Mouse (Mus musculus): ENCODE measurements at regions not wholly inside any gene's neighbourhood (a gene's known extent, or its start where the extent isn't known, plus 50 kb on each side); places are given as distances from the start of the nearest gene placed in this dataset.

GRCm38 (mm10) chr10:92146263-92146662 is 576.0 kb downstream of the Nedd1 start:
- POLR2A ChIA-PET = no interaction called here
- CTCF ChIA-PET = no interaction called here

GRCm38 (mm10) chr10:92135521-92135920 is 586.7 kb downstream of the Nedd1 start:
- POLR2A ChIA-PET = no interaction called here

GRCm38 (mm10) chr10:92112790-92113189 is 609.4 kb downstream of the Nedd1 start:
- ChIA-PET POLR2A (no interaction called here), CTCF (no interaction called here)

More at GRCm38 (mm10) chr10:92135521-92135920, 586.7 kb downstream of the Nedd1 start:
- CTCF ChIA-PET = no interaction called here

DNA sequence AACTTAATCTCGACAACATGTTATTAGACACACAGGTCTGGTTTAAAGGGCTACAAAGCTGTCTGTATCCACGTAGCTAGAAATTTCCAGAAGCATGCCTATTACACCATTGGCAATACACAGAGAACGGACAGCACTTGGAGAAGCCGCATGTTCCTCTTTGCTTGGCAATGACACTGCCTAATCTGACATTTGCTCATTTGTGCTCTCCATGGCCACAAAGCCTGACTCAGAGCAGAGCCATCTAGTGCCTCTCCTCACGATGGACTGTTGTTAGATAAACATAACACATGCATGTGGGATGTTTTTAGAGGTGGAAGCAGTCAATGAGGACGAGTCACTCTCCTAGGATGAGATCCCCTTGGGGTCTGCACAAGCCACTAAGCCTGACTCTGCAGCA is 615.9 kb downstream of the Nedd1 start:
- POLR2A ChIA-PET = no interaction called here
- CTCF ChIA-PET = no interaction called here

- POLR2A ChIA-PET = no interaction called here
- CTCF ChIA-PET = no interaction called here
Observed at GRCm38 (mm10) chr10:92103887-92104286, 618.3 kb downstream of the Nedd1 start.

DNA sequence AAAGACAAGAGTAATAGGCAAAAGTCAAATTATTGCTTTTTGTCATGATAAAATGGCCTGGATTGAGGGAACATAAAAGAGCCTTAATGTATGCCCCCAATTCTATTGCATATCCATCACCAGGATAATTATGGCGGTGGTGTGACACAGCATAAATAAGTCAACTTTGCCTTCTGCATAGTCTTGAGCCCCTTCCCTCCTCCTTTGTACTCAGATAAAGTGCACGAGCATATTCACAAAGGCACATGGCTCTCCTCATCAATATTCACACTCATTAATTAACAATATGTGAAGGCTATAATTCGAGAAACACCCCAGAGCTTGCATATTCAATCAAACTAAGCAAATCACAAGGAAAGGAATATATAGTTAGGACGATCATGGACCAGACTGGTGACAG is 619.5 kb downstream of the Nedd1 start:
- ChIA-PET CTCF (no interaction called here), POLR2A (no interaction called here)

DNA sequence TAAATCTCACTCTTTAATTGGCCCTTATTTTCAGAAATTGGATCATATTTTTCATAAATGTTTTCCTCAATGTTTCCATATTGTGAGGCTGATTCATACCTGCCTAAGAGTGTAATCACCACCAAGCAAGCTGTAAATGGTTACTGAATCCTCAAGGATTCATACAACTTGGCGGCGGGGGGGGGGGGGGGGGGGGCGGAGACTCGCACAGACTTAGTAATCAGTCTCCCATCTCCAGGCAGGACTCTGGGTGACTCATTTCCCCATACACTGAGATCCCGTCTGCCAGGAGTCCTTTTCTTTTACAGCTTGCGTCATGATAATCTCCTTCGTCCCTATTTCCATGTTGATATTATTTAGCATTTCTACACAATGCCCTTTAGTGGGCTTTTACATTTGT is 624.7 kb downstream of the Nedd1 start:
- POLR2A ChIA-PET = interaction anchor here in 2 of 4 experiments (0.6 to 0.7 kb wide), 3 partner anchors 37 to 1722 kb away, joined by 4 to 8 read pairs (median 5); no protein-coding TSS in a partner anchor
- CTCF ChIA-PET = no interaction called here

DNA sequence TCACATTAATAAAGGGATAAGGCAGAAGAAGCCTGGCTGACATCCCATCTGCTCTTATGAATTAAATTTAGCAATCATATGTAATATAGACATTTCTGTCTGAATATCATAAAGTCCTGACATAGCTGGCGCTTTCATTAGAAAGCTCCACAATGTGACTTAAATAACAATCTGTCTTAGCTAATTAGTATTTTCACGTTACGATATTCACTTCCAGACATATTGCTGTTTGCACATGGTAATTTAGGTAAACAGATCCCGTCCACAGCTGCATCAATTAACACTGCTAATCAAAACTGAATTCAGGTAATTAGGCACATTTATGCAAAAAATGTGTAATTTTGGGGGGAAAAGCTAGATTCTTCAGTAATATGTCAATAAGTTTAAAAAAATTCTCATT is 625.1 kb downstream of the Nedd1 start:
- ChIA-PET CTCF (no interaction called here), POLR2A (interaction anchor here in 1 of 4 experiments (0.6 kb wide), 1 partner anchor 152 kb away, joined by 4 read pairs; no protein-coding TSS in a partner anchor)

DNA sequence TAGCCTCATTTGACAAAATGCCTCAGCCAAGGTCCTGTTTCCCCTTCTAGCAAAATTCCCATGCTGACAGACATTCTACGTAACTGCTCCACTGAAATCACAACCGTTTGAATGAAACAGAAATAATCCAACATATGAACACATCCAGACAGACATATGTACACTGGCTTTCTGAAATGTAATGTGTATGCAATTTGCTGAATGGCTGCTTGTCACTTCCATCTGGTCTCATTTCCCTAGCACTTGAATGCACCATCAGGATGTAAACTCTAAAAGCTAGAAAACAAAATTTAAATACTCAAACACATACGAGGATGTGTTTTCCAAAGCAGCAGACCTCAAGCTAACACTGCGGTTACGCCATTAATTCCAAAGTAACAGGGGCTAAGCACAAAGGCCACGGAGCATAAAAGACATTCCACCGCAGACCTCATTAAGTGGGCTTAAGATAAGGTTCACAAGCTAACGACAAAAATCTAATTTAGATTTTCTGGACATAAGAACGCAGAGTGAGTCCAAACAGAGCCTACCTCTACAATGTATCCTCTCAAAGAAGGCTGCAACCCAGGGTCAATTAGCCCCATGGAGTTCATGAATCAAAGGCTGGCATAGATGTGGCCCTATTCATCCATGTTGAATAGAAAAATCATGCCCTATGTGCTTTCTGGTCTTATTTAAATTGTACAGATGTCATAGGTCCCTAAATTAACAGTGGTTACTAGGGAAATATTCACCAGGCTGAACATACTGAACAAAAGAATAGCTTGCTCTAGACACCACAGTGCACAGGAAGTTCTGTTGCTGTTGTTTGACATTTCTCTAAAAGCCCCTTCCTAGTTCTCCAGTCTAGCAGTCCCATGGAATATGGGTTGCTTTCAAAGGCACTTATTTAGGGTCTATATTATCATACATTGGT is 630.5 kb downstream of the Nedd1 start:
- ChIA-PET POLR2A (no interaction called here), CTCF (no interaction called here)

DNA sequence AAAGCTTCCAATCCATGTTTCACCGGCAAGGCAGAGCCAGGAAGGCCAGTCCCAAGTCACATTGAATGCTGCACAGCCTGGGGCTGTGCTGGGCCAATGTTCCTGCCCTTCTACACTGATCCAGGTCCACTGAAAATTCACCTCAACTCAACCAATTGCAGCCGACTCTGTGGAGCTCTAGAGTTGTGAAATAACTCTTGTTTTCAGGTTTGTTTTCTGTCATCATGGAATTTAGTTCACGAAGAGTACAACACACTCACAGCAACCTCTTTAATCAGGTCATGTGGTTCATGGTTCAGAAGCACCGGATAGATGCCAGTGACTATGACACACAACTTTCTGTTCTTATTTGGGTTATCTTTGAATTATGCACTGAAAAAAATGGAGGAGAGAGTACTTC is 640.1 kb downstream of the Nedd1 start:
- ChIA-PET CTCF (no interaction called here), POLR2A (interaction anchor here in 1 of 4 experiments (0.7 kb wide), 1 partner anchor 1768 kb away, joined by 3 read pairs; no protein-coding TSS in a partner anchor)

- ChIA-PET POLR2A (no interaction called here), CTCF (no interaction called here)
Observed at GRCm38 (mm10) chr10:92081199-92081598, 641.0 kb downstream of the Nedd1 start.

DNA sequence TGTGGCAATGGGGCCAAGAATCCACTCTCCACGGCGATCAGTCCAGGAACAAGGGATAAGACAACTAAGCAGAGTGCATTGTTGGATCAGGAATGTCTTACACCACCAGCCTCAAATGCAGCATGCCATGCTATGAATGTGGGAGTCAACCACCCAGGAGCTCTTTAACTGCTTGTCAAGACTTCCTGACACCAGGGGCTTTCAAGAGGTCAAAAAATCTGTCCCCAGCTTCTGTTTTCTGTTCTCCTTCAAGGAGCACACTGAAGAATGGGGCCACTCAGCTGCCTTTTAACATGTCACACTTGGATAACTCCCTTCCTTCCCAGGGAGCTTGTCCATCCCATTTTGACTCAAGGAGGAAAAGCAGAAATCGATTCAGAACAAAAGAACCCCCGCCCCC is 642.8 kb downstream of the Nedd1 start:
- ChIA-PET CTCF (no interaction called here), POLR2A (interaction anchor here in 1 of 4 experiments (0.6 kb wide), 1 partner anchor 527 kb away, joined by 3 read pairs; no protein-coding TSS in a partner anchor)

GRCm38 (mm10) chr10:92077291-92077690 is 644.9 kb downstream of the Nedd1 start:
- ChIA-PET POLR2A (no interaction called here), CTCF (no interaction called here)

- CTCF ChIA-PET = no interaction called here
- POLR2A ChIA-PET = no interaction called here
Observed at GRCm38 (mm10) chr10:92076754-92077153, 645.5 kb downstream of the Nedd1 start.

GRCm38 (mm10) chr10:92075469-92075868 is 646.8 kb downstream of the Nedd1 start:
- CTCF ChIA-PET = no interaction called here
- POLR2A ChIA-PET = interaction anchor here in 1 of 4 experiments (0.6 kb wide), 1 partner anchor 270 kb away, joined by 3 read pairs; no protein-coding TSS in a partner anchor

DNA sequence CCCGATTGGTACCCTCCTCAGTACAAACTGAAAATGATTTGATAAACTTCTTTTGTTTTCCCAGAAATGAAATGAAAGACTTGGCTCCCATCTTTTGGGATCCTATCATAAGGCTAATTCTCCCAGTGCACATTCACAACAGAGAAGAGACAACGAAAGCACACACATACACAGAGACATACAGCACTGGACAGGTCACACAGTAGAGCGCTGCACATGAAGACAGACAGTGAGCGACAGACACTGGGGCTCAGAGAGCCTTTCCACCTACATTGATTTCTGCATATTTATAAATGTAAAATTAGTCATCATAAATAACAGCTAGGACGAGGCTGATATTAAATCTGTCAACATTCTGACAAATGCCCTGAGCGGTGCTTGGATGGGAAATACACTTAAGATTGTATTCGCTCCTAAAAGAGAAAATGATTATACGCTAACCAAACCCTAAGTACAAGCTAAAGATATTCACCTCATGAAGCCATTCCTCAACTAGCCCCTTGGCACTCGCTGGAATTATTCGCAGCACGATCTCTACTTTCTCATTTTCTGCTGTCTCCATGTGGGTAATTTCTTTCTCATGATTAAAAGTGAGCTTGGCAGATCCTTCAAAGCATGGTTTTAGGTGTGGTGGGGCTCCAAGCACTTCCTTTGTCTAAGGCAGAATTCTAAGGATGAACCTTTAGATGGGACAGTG is 647.4 kb downstream of the Nedd1 start:
- CTCF ChIA-PET = no interaction called here
- POLR2A ChIA-PET = interaction anchor here in 1 of 4 experiments (0.6 kb wide), 1 partner anchor 270 kb away, joined by 3 read pairs; no protein-coding TSS in a partner anchor

GRCm38 (mm10) chr10:92073873-92074390 is 648.3 kb downstream of the Nedd1 start:
- POLR2A ChIA-PET = no interaction called here
- CTCF ChIA-PET = no interaction called here

GRCm38 (mm10) chr10:92044783-92045182 is 677.4 kb downstream of the Nedd1 start:
- ChIA-PET POLR2A (no interaction called here), CTCF (no interaction called here)

DNA sequence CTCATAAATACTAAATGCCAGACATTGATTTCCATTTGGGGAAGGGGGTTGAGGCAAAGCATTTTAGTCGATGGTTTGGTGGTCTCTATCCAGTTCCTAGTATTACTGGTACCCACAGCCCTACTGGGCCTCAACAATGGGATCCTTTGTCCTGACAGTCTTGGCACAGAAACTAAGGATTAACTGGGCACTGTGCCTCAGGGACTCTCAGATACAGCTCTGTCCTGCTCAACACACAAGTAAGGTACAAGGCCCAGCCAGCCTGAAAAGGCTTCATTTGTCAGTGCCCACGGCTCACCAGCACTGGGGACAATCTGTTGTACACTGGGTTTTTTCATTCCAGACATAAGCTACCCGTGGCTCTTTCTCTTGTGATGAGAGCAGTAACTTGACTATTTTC is 686.0 kb downstream of the Nedd1 start:
- CTCF ChIA-PET = no interaction called here
- POLR2A ChIA-PET = no interaction called here

GRCm38 (mm10) chr10:92030221-92030620 is 692.0 kb downstream of the Nedd1 start:
- ChIA-PET POLR2A (no interaction called here), CTCF (no interaction called here)

GRCm38 (mm10) chr10:92024203-92024602 is 698.0 kb downstream of the Nedd1 start:
- POLR2A ChIA-PET = no interaction called here
- CTCF ChIA-PET = no interaction called here

Data from embryonic stem cell, embryonic (primary cell).